In the genomic region with DNA sequence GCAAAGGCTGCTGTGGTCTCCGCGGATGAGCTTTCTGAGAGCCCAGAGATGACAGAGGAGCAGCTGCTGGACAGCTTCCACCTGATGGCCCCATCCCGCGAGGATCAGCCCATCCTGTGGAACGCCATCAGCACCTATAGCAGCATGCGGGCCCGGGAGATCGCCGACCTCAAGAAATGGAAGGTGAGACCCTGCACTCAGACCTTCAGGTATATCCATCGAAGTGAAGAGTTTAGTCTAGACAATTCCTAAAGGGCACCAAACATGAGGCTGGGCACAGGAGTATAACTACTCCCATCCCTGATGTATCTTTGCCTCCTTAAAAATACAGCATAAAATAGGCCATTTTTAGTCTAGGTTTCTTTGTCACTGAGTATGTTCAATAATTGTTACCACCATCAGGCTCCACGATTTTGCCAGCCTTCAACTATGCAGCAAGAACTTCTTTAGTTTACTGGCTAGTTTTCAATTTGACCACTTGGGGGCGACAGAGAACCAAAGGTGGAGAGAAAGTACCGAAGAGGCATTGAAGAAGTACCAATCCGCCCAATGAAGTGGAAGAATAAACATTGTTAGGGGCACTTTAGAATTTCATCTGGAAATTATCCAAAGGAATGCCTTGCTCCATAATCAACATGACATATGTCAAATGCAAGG, we compare ENCODE assay signal across 9 mouse cellular contexts. TPM values are rescaled to one million over a fixed set of nuclear protein-coding genes. Genes with fewer than 3 reads are reported as not detected.
DNase-seq lines count a peak whose midpoint lies in the region; ATAC-seq lines count a peak whose summit lies in the region.
"Had no signal": no experiment of that assay in that cellular context is flagged by ENCODE, and none has a peak within 500 bp of the region (broad histone marks: within the 10 kb centered on the region; RNA-seq: fewer than 3 reads in every experiment).

No protein-coding gene starts in this region.

- no peak overlapping the region for H3K27ac ChIP-seq in heart, embryonic 11.5 days (ENCODE audit: low read depth, low read length)
- no peak overlapping the region for H3K27ac ChIP-seq in embryonic facial prominence, embryonic 10.5 days (replicated peaks)

- no peak overlapping the region for H3K4me3 ChIP-seq in heart, embryonic 11.5 days (ENCODE audit: low read depth, low read length)
- no peak overlapping the region for H3K4me3 ChIP-seq in embryonic facial prominence, embryonic 10.5 days

- no peaks in the 10 kb centered on the region for H3K27me3 ChIP-seq in heart, embryonic 11.5 days (ENCODE audit: control insufficient read depth, insufficient read depth, low read length)
- H3K27me3 ChIP-seq in embryonic facial prominence, embryonic 10.5 days (replicated peaks; ENCODE audit: low read depth, poor library complexity, severe bottlenecking), result 0 out of 2 replicates have a peak, but pooled peaks cover 4% of the 10 kb centered on the region

- no peak for ATAC-seq in heart, embryonic 11.5 days (replicated peaks; ENCODE audit: insufficient number of reproducible peaks, low FRiP score, low TSS enrichment)
- peak; percentile 55; the same call in 1 of the 2 replicates for ATAC-seq in megakaryocyte progenitor cell, adult 5-6 weeks (replicated peaks; ENCODE audit: poor library complexity)

- H3K9ac ChIP-seq in heart, embryonic 11.5 days (ENCODE audit: low read depth, low read length), result no peak overlapping the region

- 48% methylated on average over 14 of the region's 14 CpGs for WGBS in heart, embryonic 11.5 days (ENCODE audit: insufficient replicate concordance)
- 55% methylated on average over 14 of the region's 14 CpGs for WGBS in embryonic facial prominence, embryonic 10.5 days

- H3K9me3 ChIP-seq in heart, embryonic 11.5 days (replicated peaks; ENCODE audit: control insufficient read depth, low read length), result no peaks in the 10 kb centered on the region
- H3K9me3 ChIP-seq in embryonic facial prominence, embryonic 10.5 days, result no peaks in the 10 kb centered on the region; the same call in 1 of the 2 replicates

- H3K4me1 ChIP-seq in heart, embryonic 11.5 days (ENCODE audit: control insufficient read depth, insufficient read depth, low read length), result no peaks in the 10 kb centered on the region
- H3K4me1 ChIP-seq in embryonic facial prominence, embryonic 10.5 days, result peaks cover 16% of the 10 kb centered on the region

- no peak overlapping the region for H3K4me2 ChIP-seq in heart, embryonic 11.5 days

- H3K36me3 ChIP-seq in heart, embryonic 11.5 days (ENCODE audit: control insufficient read depth, insufficient read depth, low read length), result no peaks in the 10 kb centered on the region
- no peaks in the 10 kb centered on the region for H3K36me3 ChIP-seq in embryonic facial prominence, embryonic 10.5 days (replicated peaks)

- DNase-seq in heart, adult 11 months, result peak; percentile 84
- DNase-seq in urinary bladder, postnatal 36 days (ENCODE audit: low spot score in 2 of 2), result peak; percentile 30 to 36
- DNase-seq in urinary bladder, adult 18-20 months (ENCODE audit: low spot score in 2 of 2), result no peak
- DNase-seq in embryonic facial prominence, embryonic 10.5 days (ENCODE audit: low spot score), result peak; percentile 52
- peak; percentile 80 for DNase-seq in kidney, postnatal 10 days
- no peak for DNase-seq in spleen, adult 18-20 months

RNA-seq across cellular contexts. Expression of a gene that starts 2.3 kb away (rescaled TPM):
- 0.27 TPM in 1 of 2 replicates, not detected in the other for polyA plus RNA-seq in heart, embryonic 11.5 days (2014; fragmentation: Nextera tagmentation; extraction: Ambion mirVana)
- 0.12 TPM in 1 of 2 replicates, not detected in the other for polyA plus RNA-seq in embryonic facial prominence, embryonic 10.5 days (2016; fragmentation: Nextera tagmentation; extraction: Ambion mirVana)
- not detected in 2 replicates for total RNA-seq in megakaryocyte progenitor cell, adult 5-6 weeks (2015)
- total RNA-seq in megakaryocyte progenitor cell, adult 5-6 weeks (2017), result not detected in 2 replicates

RNA-seq across cellular contexts. Expression of a gene that starts 11.5 kb away (rescaled TPM):
- polyA plus RNA-seq in heart, embryonic 11.5 days (2014; fragmentation: Nextera tagmentation; extraction: Ambion mirVana), result not detected in 2 replicates
- polyA plus RNA-seq in embryonic facial prominence, embryonic 10.5 days (2016; fragmentation: Nextera tagmentation; extraction: Ambion mirVana), result 0.15 TPM in 1 of 2 replicates, not detected in the other
- not detected in 2 replicates for total RNA-seq in megakaryocyte progenitor cell, adult 5-6 weeks (2015)
- not detected in 2 replicates for total RNA-seq in megakaryocyte progenitor cell, adult 5-6 weeks (2017)
- polyA plus RNA-seq: heart, embryonic 16.5 days had no signal

RNA-seq across cellular contexts. Expression of a gene that starts 13.9 kb away (rescaled TPM):
- 20.9 and 22.2 TPM in 2 replicates for polyA plus RNA-seq in heart, embryonic 11.5 days (2014; fragmentation: Nextera tagmentation; extraction: Ambion mirVana)
- 30.2 and 32.3 TPM in 2 replicates for polyA plus RNA-seq in embryonic facial prominence, embryonic 10.5 days (2016; fragmentation: Nextera tagmentation; extraction: Ambion mirVana)
- total RNA-seq in megakaryocyte progenitor cell, adult 5-6 weeks (2015), result not detected in 2 replicates
- not detected in 2 replicates for total RNA-seq in megakaryocyte progenitor cell, adult 5-6 weeks (2017)

Comparison
In these comparisons a context has a peak if more than half of its experiments do, and no peak if none do; other contexts are left out.
1. DNase-seq: peak in heart, adult 11 months (single experiment), urinary bladder, postnatal 36 days (2 of 2), embryonic facial prominence, embryonic 10.5 days (single experiment) and kidney, postnatal 10 days (single experiment); none in urinary bladder, adult 18-20 months (0 of 2) and spleen, adult 18-20 months (0 of 2).